Mouse (Mus musculus): ENCODE measurements around the gene Prps1l1. TPM values are rescaled to one million over a fixed set of nuclear protein-coding genes. Genes with fewer than 3 reads are reported as not detected.

The Prps1l1 gene
- polyA plus RNA-seq, 2 experiments = not detected

GRCm38 (mm10) chr12:35000323-35000722, 15.8 kb downstream of the Prps1l1 start:
- DNase-seq (ENCODE audit: low spot score) (no peak), ATAC-seq (ENCODE audit: low FRiP score, low read depth) (no peak)
- Histone ChIP-seq H3K9ac (ENCODE audit: low read depth, low read length, severe bottlenecking) (no peak overlapping the region), H3K4me2 (replicated peaks; ENCODE audit: low read depth, low read length, severe bottlenecking) (no peak overlapping the region), H3K4me3 (replicated peaks; ENCODE audit: low read length) (no peak overlapping the region), H3K27ac (replicated peaks; ENCODE audit: low read depth, low read length) (no peak overlapping the region), H3K27me3 (ENCODE audit: control insufficient read depth, insufficient read depth, low read length) (no peaks in the 10 kb centered on the region), H3K36me3 (ENCODE audit: control insufficient read depth, insufficient read depth, low read length) (no peaks in the 10 kb centered on the region), H3K9me3 (ENCODE audit: control insufficient read depth, low read length) (no peaks in the 10 kb centered on the region), H3K4me1 (ENCODE audit: control insufficient read depth, insufficient read depth, low read length) (no peaks in the 10 kb centered on the region)
- 65% methylated on average over 4 of the region's 4 CpGs for WGBS
- no peak for TF ChIP-seq POLR2A (IDR thresholded peaks at IDR 0.05; ENCODE audit: borderline replicate concordance, extremely low read depth, insufficient read depth, insufficient read length)

GRCm38 (mm10) chr12:35005748-35006147, 21.2 kb downstream of the Prps1l1 start:
- H3K4me1 ChIP-seq (ENCODE audit: control insufficient read depth, insufficient read depth, low read length) = no peaks in the 10 kb centered on the region
- no peak overlapping the region for H3K4me2 ChIP-seq (replicated peaks; ENCODE audit: low read depth, low read length, severe bottlenecking)
- no peak overlapping the region for H3K9ac ChIP-seq (ENCODE audit: low read depth, low read length, severe bottlenecking)
- no peak for TF ChIP-seq POLR2A (IDR thresholded peaks at IDR 0.05; ENCODE audit: borderline replicate concordance, extremely low read depth, insufficient read depth, insufficient read length)
- ATAC-seq (ENCODE audit: low FRiP score, low read depth) (no peak), DNase-seq (ENCODE audit: low spot score) (no peak)
- H3K36me3 ChIP-seq (ENCODE audit: control insufficient read depth, insufficient read depth, low read length) = no peaks in the 10 kb centered on the region
- no peaks in the 10 kb centered on the region for H3K9me3 ChIP-seq (ENCODE audit: control insufficient read depth, low read length)
- H3K4me3 ChIP-seq (replicated peaks; ENCODE audit: low read length) = no peak overlapping the region
- no peak overlapping the region for H3K27ac ChIP-seq (replicated peaks; ENCODE audit: low read depth, low read length)
- H3K27me3 ChIP-seq (ENCODE audit: control insufficient read depth, insufficient read depth, low read length) = no peaks in the 10 kb centered on the region

- 88% methylated on average over 1 of the region's 1 CpGs for WGBS
- H3K4me3 ChIP-seq (replicated peaks; ENCODE audit: low read length) = no peak overlapping the region
- H3K4me1 ChIP-seq (ENCODE audit: control insufficient read depth, insufficient read depth, low read length) = no peaks in the 10 kb centered on the region
- no peak for TF ChIP-seq POLR2A (IDR thresholded peaks at IDR 0.05; ENCODE audit: borderline replicate concordance, extremely low read depth, insufficient read depth, insufficient read length)
- no peaks in the 10 kb centered on the region for H3K9me3 ChIP-seq (ENCODE audit: control insufficient read depth, low read length)
- H3K27me3 ChIP-seq (ENCODE audit: control insufficient read depth, insufficient read depth, low read length) = no peaks in the 10 kb centered on the region
- no peak overlapping the region for H3K4me2 ChIP-seq (replicated peaks; ENCODE audit: low read depth, low read length, severe bottlenecking)
- ATAC-seq (ENCODE audit: low FRiP score, low read depth) = no peak
- DNase-seq (ENCODE audit: low spot score) = no peak
- H3K9ac ChIP-seq (ENCODE audit: low read depth, low read length, severe bottlenecking) = no peak overlapping the region
- no peak overlapping the region for H3K27ac ChIP-seq (replicated peaks; ENCODE audit: low read depth, low read length)
- H3K36me3 ChIP-seq (ENCODE audit: control insufficient read depth, insufficient read depth, low read length) = no peaks in the 10 kb centered on the region
Measured at GRCm38 (mm10) chr12:35007851-35008250, 23.3 kb downstream of the Prps1l1 start.

GRCm38 (mm10) chr12:35008340-35009137, 24.0 kb downstream of the Prps1l1 start:
- H3K27me3 ChIP-seq (ENCODE audit: control insufficient read depth, insufficient read depth, low read length) = no peaks in the 10 kb centered on the region
- no peak for TF ChIP-seq POLR2A (IDR thresholded peaks at IDR 0.05; ENCODE audit: borderline replicate concordance, extremely low read depth, insufficient read depth, insufficient read length)
- WGBS = 59% methylated on average over 11 of the region's 11 CpGs
- H3K4me3 ChIP-seq (replicated peaks; ENCODE audit: low read length) = no peak overlapping the region
- H3K4me2 ChIP-seq (replicated peaks; ENCODE audit: low read depth, low read length, severe bottlenecking) = no peak overlapping the region
- H3K4me1 ChIP-seq (ENCODE audit: control insufficient read depth, insufficient read depth, low read length) = no peaks in the 10 kb centered on the region
- H3K36me3 ChIP-seq (ENCODE audit: control insufficient read depth, insufficient read depth, low read length) = no peaks in the 10 kb centered on the region
- H3K9ac ChIP-seq (ENCODE audit: low read depth, low read length, severe bottlenecking) = no peak overlapping the region
- DNase-seq (ENCODE audit: low spot score) = no peak
- no peaks in the 10 kb centered on the region for H3K9me3 ChIP-seq (ENCODE audit: control insufficient read depth, low read length)
- ATAC-seq (ENCODE audit: low FRiP score, low read depth) = no peak
- no peak overlapping the region for H3K27ac ChIP-seq (replicated peaks; ENCODE audit: low read depth, low read length)

- no peak overlapping the region for H3K27ac ChIP-seq (replicated peaks; ENCODE audit: low read depth, low read length)
- no peak overlapping the region for H3K9ac ChIP-seq (ENCODE audit: low read depth, low read length, severe bottlenecking)
- no peak overlapping the region for H3K4me3 ChIP-seq (replicated peaks; ENCODE audit: low read length)
- H3K36me3 ChIP-seq (ENCODE audit: control insufficient read depth, insufficient read depth, low read length) = no peaks in the 10 kb centered on the region
- 47% methylated on average over 1 of the region's 1 CpGs for WGBS
- H3K4me1 ChIP-seq (ENCODE audit: control insufficient read depth, insufficient read depth, low read length) = no peaks in the 10 kb centered on the region
- no peak overlapping the region for H3K4me2 ChIP-seq (replicated peaks; ENCODE audit: low read depth, low read length, severe bottlenecking)
- H3K27me3 ChIP-seq (ENCODE audit: control insufficient read depth, insufficient read depth, low read length) = no peaks in the 10 kb centered on the region
- H3K9me3 ChIP-seq (ENCODE audit: control insufficient read depth, low read length) = no peaks in the 10 kb centered on the region
- DNase-seq (ENCODE audit: low spot score) (no peak), ATAC-seq (ENCODE audit: low FRiP score, low read depth) (no peak)
- TF ChIP-seq POLR2A (IDR thresholded peaks at IDR 0.05; ENCODE audit: borderline replicate concordance, extremely low read depth, insufficient read depth, insufficient read length) = no peak
Measured at GRCm38 (mm10) chr12:35011462-35011861, 26.9 kb downstream of the Prps1l1 start.
